Mouse (Mus musculus): Measurements from ENCODE around the gene Zfp68. TPM values are rescaled to one million over a fixed set of nuclear protein-coding genes. Genes with fewer than 3 reads are reported as not detected.
"Not testable (repeated sequence)": the region's sequence is repeated elsewhere in the genome, so short reads cannot be mapped to it uniquely, and the experiment has no call there.

The Zfp68 gene
- polyA plus RNA-seq, 1 experiment from 2014 or later, result 26.8 TPM

GRCm38 (mm10) chr5:138571623-138572022, 47.9 kb downstream of the Zfp68 start:
- Histone ChIP-seq H3K36me3 (ENCODE audit: inconsistent target) (no peaks in the 10 kb centered on the region), H3K79me2 (ENCODE audit: inconsistent target) (no peaks in the 10 kb centered on the region), H3K4me3 (ENCODE audit: inconsistent target) (no peak overlapping the region), H3K27ac (no peak overlapping the region)
- 46% methylated on average over 3 of the region's 4 CpGs for WGBS (ENCODE audit: missing documents)

- not testable (repeated sequence) for H3K79me2 ChIP-seq (ENCODE audit: inconsistent target); H3K4me3 ChIP-seq (ENCODE audit: inconsistent target)
- 80% methylated on average over 2 of the region's 2 CpGs for WGBS (ENCODE audit: missing documents)
Measured at GRCm38 (mm10) chr5:138564612-138565011, 54.9 kb downstream of the Zfp68 start, which contains the start of gene 1700123K08Rik. 1700123K08Rik (minus strand) TSS chr5:138564712.

More at GRCm38 (mm10) chr5:138564612-138565011, 54.9 kb downstream of the Zfp68 start, which contains the start of gene 1700123K08Rik:
- not testable (repeated sequence) for H3K36me3 ChIP-seq (ENCODE audit: inconsistent target); H3K27ac ChIP-seq

Other genes with a start within 250 kb of the Zfp68 start
- gene Zfp157, start 178.3 kb downstream of the Zfp68 start, polyA plus RNA-seq (2018), result 4.4 to 5.6 TPM (median 5.3 TPM) in 3 replicates
- not detected in 3 replicates for gene 1700123K08Rik, start 55.0 kb downstream of the Zfp68 start, polyA plus RNA-seq (2018)
- 3.5 to 5.2 TPM (median 3.9 TPM) in 3 replicates for gene A430033K04Rik, start 3.1 kb upstream of the Zfp68 start, polyA plus RNA-seq (2018)
- gene Fam20c, start 134.8 kb upstream of the Zfp68 start, polyA plus RNA-seq (2018), result 162 to 258 TPM (median 220 TPM) in 3 replicates
- gene Gm5294, start 200.3 kb upstream of the Zfp68 start, polyA plus RNA-seq (2018), result not detected in 3 replicates